Mouse (Mus musculus) midbrain, postnatal 0 days (tissue): ENCODE measurements at regions not wholly inside any gene's neighbourhood (a gene's known extent, or its start where the extent isn't known, plus 50 kb on each side); places are given as distances from the start of the nearest gene placed in this dataset.
A peak's percentile ranks its signal among the peaks of the same experiment; 100 is the strongest.

Experiments
- ATAC-seq: fragments of 200-750 bp; cut with Nextera tagmentation; 2 replicates; pipeline ENCODE4 v1.8.0; 2017; ENCODE audit warnings: moderate number of reproducible peaks, mild to moderate bottlenecking, moderate TSS enrichment, moderate library complexity; ENCODE audit not compliant: low FRiP score
- DNase-seq: peaks from one replicate; pipeline ENCODE4 v3.0.0-alpha.2; 2015; ENCODE audit warnings: low spot score
- H3K27ac ChIP-seq: fragments of 300-500 bp; sonication (generic); 2 replicates; pipeline ENCODE4 v1.5.1; 2014; ENCODE audit warnings: low read depth, mild to moderate bottlenecking, low read length, mixed read lengths
- H3K27me3 ChIP-seq: fragments of 300-500 bp; sonication (generic); 2 replicates; pipeline ENCODE4 v1.6.1; 2014; ENCODE audit warnings: low read length, control low read depth, mixed read lengths; ENCODE audit not compliant: insufficient read depth
- H3K36me3 ChIP-seq: fragments of 300-500 bp; sonication (generic); 2 replicates; pipeline ENCODE4 v1.6.1; 2014; ENCODE audit warnings: low read length, control low read depth, mixed read lengths; ENCODE audit not compliant: insufficient read depth
- H3K4me1 ChIP-seq: fragments of 300-500 bp; sonication (generic); 2 replicates; pipeline ENCODE4 v1.6.1; 2014; ENCODE audit warnings: mild to moderate bottlenecking, control low read depth, antibody characterized with exemption, low read length, mixed read lengths; ENCODE audit not compliant: insufficient read depth
- H3K4me2 ChIP-seq: fragments of 300-500 bp; sonication (generic); 2 replicates; pipeline ENCODE4 v1.6.1; 2014; ENCODE audit warnings: low read depth, mild to moderate bottlenecking, low read length, mixed read lengths; ENCODE audit not compliant: poor library complexity, severe bottlenecking
- H3K4me3 ChIP-seq: fragments of 300-500 bp; sonication (generic); 2 replicates; pipeline ENCODE4 v1.5.1; 2014; ENCODE audit warnings: low read depth, mild to moderate bottlenecking, low read length, moderate library complexity
- H3K9ac ChIP-seq: fragments of 300-500 bp; sonication (generic); replicated peaks from 2 replicates; pipeline ENCODE4 v1.6.1; 2014; ENCODE audit warnings: mild to moderate bottlenecking, low read length, moderate library complexity, mixed read lengths; ENCODE audit not compliant: poor library complexity, severe bottlenecking
- H3K9me3 ChIP-seq: fragments of 300-500 bp; sonication (generic); 2 replicates; pipeline ENCODE4 v1.6.1; 2016; ENCODE audit warnings: low read length, control low read depth
- CTCF ChIP-seq: IDR thresholded peaks from 2 replicates; pipeline ENCODE4 v1.5.1; 2016; ENCODE audit warnings: antibody characterized with exemption, mild to moderate bottlenecking
- WGBS: fragments of 180-500 bp; shearing (Covaris S2); extraction: QIAGEN DNeasy Blood & Tissue Kit; methylation state at CpG from one replicate; pipeline ENCODE4 v1.1.7; 2014; 5-methylcytosine and 5-hydroxymethylcytosine counted together

GRCm38 (mm10) chr13:91344139-91344538 is 115.9 kb upstream of the Ssbp2 start:
- TF ChIP-seq CTCF: no peak

GRCm38 (mm10) chr13:91348489-91349083 is 111.5 kb upstream of the Ssbp2 start:
- no peak overlapping the region for H3K27ac ChIP-seq
- H3K9me3 ChIP-seq: no peaks in the 10 kb centered on the region
- TF ChIP-seq CTCF: no peak
- ATAC-seq (no peak), DNase-seq (no peak)
- no peaks in the 10 kb centered on the region for H3K36me3 ChIP-seq
- H3K4me1 ChIP-seq: no peaks in the 10 kb centered on the region
- 89% methylated on average over 12 of the region's 12 CpGs for WGBS
- H3K4me2 ChIP-seq: no peak overlapping the region
- H3K9ac ChIP-seq: no peak overlapping the region
- no peak overlapping the region for H3K4me3 ChIP-seq
- H3K27me3 ChIP-seq: no peaks in the 10 kb centered on the region

More at GRCm38 (mm10) chr13:91344139-91344538, 115.9 kb upstream of the Ssbp2 start:
- DNase-seq (no peak), ATAC-seq (no peak)
- Histone ChIP-seq H3K4me1 (no peaks in the 10 kb centered on the region), H3K36me3 (no peaks in the 10 kb centered on the region), H3K27ac (no peak overlapping the region), H3K9ac (no peak overlapping the region), H3K9me3 (no peaks in the 10 kb centered on the region), H3K4me3 (no peak overlapping the region), H3K4me2 (no peak overlapping the region), H3K27me3 (no peaks in the 10 kb centered on the region)
- WGBS: 82% methylated on average over 1 of the region's 1 CpGs

GRCm38 (mm10) chr13:91352311-91352710 is 107.8 kb upstream of the Ssbp2 start:
- WGBS: 91% methylated on average over 8 of the region's 8 CpGs
- ATAC-seq: no peak

GRCm38 (mm10) chr13:91356516-91356915 is 103.6 kb upstream of the Ssbp2 start:
- no peak for TF ChIP-seq CTCF
- Histone ChIP-seq H3K36me3 (no peaks in the 10 kb centered on the region), H3K27me3 (no peaks in the 10 kb centered on the region), H3K4me2 (no peak overlapping the region), H3K27ac (no peak overlapping the region), H3K9me3 (no peaks in the 10 kb centered on the region), H3K9ac (no peak overlapping the region), H3K4me1 (no peaks in the 10 kb centered on the region), H3K4me3 (no peak overlapping the region)
- DNase-seq (no peak), ATAC-seq (no peak)
- 92% methylated on average over 9 of the region's 9 CpGs for WGBS

More at GRCm38 (mm10) chr13:91352311-91352710, 107.8 kb upstream of the Ssbp2 start:
- H3K9me3 ChIP-seq: no peaks in the 10 kb centered on the region
- no peaks in the 10 kb centered on the region for H3K27me3 ChIP-seq
- H3K4me1 ChIP-seq: no peaks in the 10 kb centered on the region
- no peak for DNase-seq
- no peak overlapping the region for H3K4me3 ChIP-seq
- H3K4me2 ChIP-seq: no peak overlapping the region
- TF ChIP-seq CTCF: no peak
- no peak overlapping the region for H3K27ac ChIP-seq
- H3K9ac ChIP-seq: no peak overlapping the region
- H3K36me3 ChIP-seq: no peaks in the 10 kb centered on the region

GRCm38 (mm10) chr13:91360121-91360520 is 100.0 kb upstream of the Ssbp2 start:
- H3K36me3 ChIP-seq: no peaks in the 10 kb centered on the region
- no peak overlapping the region for H3K4me2 ChIP-seq
- H3K4me3 ChIP-seq: no peak overlapping the region
- H3K27ac ChIP-seq: no peak overlapping the region
- no peaks in the 10 kb centered on the region for H3K4me1 ChIP-seq
- no peak for ATAC-seq
- no peaks in the 10 kb centered on the region for H3K9me3 ChIP-seq
- no peaks in the 10 kb centered on the region for H3K27me3 ChIP-seq
- TF ChIP-seq CTCF: no peak
- no peak for DNase-seq
- H3K9ac ChIP-seq: no peak overlapping the region
- 78% methylated on average over 6 of the region's 6 CpGs for WGBS

GRCm38 (mm10) chr13:91365270-91365952 is 94.7 kb upstream of the Ssbp2 start:
- peak; percentile 91 for DNase-seq
- Histone ChIP-seq H3K4me2 (no peak overlapping the region), H3K4me1 (peaks cover 10% of the 10 kb centered on the region), H3K9ac (no peak overlapping the region), H3K9me3 (no peaks in the 10 kb centered on the region), H3K27ac (no peak overlapping the region), H3K36me3 (no peaks in the 10 kb centered on the region), H3K4me3 (no peak overlapping the region), H3K27me3 (no peaks in the 10 kb centered on the region)
- 63% methylated on average over 2 of the region's 2 CpGs for WGBS
- ATAC-seq: peak; percentile 88
- peak; percentile 44 for TF ChIP-seq CTCF
